Mouse (Mus musculus): ENCODE results near the gene Elavl1. TPM values are rescaled to one million over a fixed set of nuclear protein-coding genes. Genes with fewer than 3 reads are reported as not detected.
A peak's percentile ranks its signal among the peaks of the same experiment; 100 is the strongest.

Gene Elavl1
- total RNA-seq, 2 experiments from 2014 or later: 99.5 to 107 TPM

DNA sequence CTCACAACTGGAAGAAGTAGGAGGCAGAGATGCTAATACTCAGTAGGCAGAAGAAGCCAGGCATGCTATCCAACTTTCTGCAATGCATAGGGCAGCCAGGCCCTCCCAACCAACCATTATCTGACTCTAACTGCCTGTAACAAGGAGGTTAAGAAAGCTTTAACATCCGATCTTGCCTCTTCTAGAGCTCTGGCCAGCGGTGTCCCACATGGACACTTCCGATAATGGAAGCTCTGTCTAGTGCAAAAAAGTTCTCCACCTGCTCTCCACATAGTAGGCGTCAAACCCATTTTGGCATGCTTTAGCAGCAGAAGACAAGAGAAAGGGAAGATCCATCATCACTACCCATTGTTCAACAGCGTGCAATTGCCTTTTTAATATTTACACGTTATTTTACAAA, 1.3 kb downstream of the Elavl1 start:
- no peak for ATAC-seq (replicated peaks; ENCODE audit: poor library complexity, severe bottlenecking)

DNA sequence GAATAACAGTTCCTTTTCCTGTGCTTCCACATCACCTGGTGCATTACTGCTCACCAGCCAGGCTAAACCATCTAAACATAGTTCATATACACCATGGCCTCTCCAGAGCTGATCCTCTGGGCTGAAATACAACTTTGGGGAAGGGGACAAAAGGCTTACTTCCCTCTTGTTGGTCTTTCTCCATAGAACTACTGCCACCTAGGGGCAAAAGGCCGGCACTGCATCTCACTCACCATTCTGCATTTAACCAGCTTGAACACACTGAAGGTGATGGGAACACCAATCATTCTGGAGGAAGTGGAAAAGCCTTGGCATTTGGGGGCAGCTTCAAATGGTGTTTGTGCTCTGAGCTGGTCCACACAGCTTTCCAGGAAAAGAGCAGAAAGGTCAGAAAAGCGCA, 2.7 kb downstream of the Elavl1 start:
- peak; percentile 58 for ATAC-seq (replicated peaks; ENCODE audit: poor library complexity, severe bottlenecking)

DNA sequence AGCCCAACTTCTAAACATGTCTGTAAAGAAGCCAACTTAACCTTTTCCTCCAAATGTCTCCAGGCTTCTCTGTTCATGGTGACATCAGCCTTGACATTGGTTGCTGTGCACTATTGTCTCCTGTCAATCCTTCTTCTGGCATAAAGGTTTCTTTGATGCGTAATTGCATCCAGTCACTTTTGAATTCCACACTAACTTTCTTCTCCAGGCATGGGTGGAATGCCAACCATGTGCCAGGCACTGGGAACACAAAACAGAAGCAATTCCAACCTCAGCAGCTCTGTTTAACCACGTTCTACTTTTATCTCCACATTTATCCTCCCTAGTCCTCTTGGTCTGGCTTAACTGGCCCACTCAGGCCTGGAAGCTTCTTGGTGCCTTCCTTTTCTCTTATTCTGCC, 4.2 kb downstream of the Elavl1 start:
- ATAC-seq (replicated peaks; ENCODE audit: poor library complexity, severe bottlenecking): no peak

DNA sequence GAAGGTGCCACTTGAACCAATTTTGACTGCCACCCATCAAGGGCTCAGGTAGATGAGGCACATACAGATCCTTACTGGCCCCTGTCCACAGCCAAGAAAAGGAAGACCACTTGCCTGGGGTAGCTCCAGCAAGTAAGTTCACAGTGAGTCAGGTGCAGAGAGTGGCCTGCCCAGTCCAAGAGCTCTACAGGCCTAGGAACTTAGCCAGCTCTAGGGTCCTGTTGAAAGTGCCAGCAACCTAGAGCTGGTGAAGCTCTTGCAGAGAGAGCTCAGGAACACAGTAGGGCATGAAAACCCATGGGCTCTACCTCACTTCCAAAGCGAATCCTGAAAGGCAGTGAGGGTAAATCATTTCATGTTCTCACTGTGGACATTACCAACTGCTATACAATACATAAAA, 4.8 kb downstream of the Elavl1 start:
- ATAC-seq (replicated peaks; ENCODE audit: poor library complexity, severe bottlenecking): no peak

GRCm38 (mm10) chr8:4319573-4319872, 5.7 kb downstream of the Elavl1 start:
- no peak for ATAC-seq (replicated peaks; ENCODE audit: poor library complexity, severe bottlenecking)

- no peak for ATAC-seq (replicated peaks; ENCODE audit: poor library complexity, severe bottlenecking)
Measured at GRCm38 (mm10) chr8:4318796-4319572, 6.2 kb downstream of the Elavl1 start.

GRCm38 (mm10) chr8:4318124-4318523, 7.1 kb downstream of the Elavl1 start:
- ATAC-seq (replicated peaks; ENCODE audit: poor library complexity, severe bottlenecking): no peak

DNA sequence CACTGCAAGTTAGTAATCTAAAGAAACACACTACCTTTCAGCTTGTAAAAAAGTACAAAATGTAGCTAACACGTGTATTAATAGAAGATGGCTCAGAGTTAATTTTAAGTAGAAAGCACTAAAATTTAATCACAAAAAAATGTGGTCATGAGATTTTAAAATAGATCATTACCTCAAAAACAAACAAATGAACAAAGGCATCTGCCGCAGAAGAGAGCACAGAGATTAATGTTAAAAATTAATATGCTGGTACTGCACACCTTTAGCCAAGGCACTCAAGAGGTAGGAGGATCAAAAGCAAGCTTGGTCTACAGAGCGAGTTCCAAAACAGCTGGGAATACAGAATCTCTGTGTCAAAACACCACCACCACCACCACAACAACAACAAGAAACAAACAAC, 10.4 kb downstream of the Elavl1 start:
- no peak for ATAC-seq (replicated peaks; ENCODE audit: poor library complexity, severe bottlenecking)

GRCm38 (mm10) chr8:4313254-4314124, 11.7 kb downstream of the Elavl1 start:
- no peak for ATAC-seq (replicated peaks; ENCODE audit: poor library complexity, severe bottlenecking)

DNA sequence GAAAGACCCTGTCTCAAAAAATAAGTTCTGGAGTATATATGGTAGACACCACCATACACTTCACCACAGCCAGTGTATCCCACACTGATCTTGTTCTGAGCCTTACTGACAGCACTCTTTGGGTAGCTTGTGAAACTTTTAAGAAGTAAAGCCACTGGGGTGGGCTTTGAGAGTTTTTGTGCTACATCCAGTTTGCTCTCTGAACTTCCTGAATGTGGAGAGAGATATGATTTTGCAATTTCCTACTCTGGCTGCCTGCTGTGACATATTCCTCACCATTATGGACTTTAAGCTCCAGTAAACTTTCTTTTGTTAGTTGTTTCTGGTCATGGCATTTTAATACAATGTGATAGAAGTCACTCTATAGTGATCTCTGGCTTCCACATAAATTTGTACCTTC, 13.1 kb downstream of the Elavl1 start:
- peak; percentile 90 for ATAC-seq (replicated peaks; ENCODE audit: poor library complexity, severe bottlenecking)

GRCm38 (mm10) chr8:4305838-4306237, 19.4 kb downstream of the Elavl1 start:
- ATAC-seq (replicated peaks; ENCODE audit: poor library complexity, severe bottlenecking): no peak

GRCm38 (mm10) chr8:4304124-4304547, 21.1 kb downstream of the Elavl1 start:
- ATAC-seq (replicated peaks; ENCODE audit: poor library complexity, severe bottlenecking): no peak

- ATAC-seq (replicated peaks; ENCODE audit: poor library complexity, severe bottlenecking): no peak
Measured at GRCm38 (mm10) chr8:4297822-4298221, 27.4 kb downstream of the Elavl1 start.

DNA sequence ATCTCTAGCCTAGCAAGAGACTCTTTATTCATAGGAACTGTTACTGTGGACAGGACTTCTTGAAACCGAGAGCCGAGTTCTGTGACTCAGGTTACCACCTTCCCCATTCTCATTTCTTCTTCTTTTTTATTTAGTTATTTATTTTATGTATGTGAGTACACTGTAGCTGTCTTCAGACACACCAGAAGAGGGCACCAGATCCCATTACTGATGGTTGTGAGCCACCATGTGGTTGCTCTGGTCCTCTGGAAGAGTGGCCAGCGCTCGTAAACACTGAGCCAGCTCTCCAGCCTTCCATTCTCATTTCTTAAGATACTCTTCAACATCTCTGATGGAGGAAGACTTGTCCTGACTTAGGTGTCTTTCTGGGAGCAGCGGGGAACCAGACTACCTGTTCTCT, 32.5 kb downstream of the Elavl1 start:
- ATAC-seq (replicated peaks; ENCODE audit: poor library complexity, severe bottlenecking): no peak

GRCm38 (mm10) chr8:4276111-4276465, 49.1 kb downstream of the Elavl1 start:
- peak; percentile 31; the same call in 1 of the 2 replicates for ATAC-seq (replicated peaks; ENCODE audit: poor library complexity, severe bottlenecking)

DNA sequence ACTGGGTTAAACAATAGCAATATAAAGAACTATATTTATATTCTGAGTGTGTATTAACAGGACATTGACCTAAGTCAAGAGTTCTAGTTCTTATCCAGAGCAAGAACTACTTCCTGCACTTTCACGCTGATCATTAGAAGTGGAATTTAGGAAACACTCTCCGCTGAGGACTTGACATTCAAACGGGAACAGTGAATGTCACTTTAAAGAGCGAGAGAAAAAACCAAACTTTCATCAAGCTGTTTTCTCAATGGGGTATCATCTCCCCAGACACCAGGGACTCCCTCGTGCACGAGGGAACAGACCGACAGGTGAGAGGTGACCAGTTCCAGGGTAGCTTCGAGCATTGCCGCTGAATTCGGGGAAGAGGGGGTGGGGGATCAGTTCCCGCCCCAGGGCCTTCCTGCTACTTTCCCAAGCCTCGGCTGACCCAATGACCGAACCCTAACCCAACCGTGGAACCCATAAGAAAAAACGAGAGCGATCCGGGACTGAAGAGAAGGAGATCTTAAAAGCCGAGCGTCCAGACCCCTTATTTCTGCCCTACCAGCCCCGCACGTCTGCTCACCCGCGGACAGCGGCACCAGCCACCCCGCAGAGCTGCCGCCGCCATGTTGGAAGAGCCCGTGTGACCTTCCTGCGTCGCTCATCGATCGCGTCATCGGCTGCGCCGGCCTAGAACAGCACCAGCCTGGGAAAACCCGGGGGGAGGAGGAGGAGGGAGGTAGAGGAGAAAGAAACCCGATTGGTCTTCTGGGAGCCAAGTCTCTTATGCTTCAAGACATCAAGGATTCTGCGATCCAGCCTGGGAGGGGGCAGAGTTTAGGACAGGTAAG, 49.7 kb downstream of the Elavl1 start, which contains the start of gene Timm44:
Timm44 (minus strand) TSS at position 639 of the 836 bp plus-strand sequence.
- ATAC-seq (replicated peaks; ENCODE audit: poor library complexity, severe bottlenecking): peak; percentile 99

- ATAC-seq (replicated peaks; ENCODE audit: poor library complexity, severe bottlenecking): no peak
Measured at GRCm38 (mm10) chr8:4269609-4270008, 55.6 kb downstream of the Elavl1 start.

DNA sequence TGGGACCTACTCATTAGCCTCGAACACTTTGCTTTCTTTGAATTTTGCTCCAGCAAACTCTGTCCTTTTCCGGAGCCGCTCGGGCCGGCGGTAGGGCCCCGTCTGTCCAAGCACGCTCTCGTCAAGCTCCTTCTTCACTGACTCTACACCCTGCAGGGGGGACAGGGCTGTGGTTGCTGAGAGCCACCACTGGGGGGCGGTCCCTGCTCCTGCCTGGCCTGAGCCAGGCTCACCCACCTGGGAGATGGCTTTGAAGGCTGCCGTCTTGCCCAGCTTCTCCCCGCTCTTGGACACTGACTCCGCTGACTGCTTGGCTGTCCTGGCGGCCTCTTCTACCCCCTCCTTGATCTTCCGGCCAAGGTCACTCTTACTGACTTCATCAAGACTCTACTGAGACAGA, 57.6 kb downstream of the Elavl1 start:
- ATAC-seq (replicated peaks; ENCODE audit: poor library complexity, severe bottlenecking): peak; percentile 90

DNA sequence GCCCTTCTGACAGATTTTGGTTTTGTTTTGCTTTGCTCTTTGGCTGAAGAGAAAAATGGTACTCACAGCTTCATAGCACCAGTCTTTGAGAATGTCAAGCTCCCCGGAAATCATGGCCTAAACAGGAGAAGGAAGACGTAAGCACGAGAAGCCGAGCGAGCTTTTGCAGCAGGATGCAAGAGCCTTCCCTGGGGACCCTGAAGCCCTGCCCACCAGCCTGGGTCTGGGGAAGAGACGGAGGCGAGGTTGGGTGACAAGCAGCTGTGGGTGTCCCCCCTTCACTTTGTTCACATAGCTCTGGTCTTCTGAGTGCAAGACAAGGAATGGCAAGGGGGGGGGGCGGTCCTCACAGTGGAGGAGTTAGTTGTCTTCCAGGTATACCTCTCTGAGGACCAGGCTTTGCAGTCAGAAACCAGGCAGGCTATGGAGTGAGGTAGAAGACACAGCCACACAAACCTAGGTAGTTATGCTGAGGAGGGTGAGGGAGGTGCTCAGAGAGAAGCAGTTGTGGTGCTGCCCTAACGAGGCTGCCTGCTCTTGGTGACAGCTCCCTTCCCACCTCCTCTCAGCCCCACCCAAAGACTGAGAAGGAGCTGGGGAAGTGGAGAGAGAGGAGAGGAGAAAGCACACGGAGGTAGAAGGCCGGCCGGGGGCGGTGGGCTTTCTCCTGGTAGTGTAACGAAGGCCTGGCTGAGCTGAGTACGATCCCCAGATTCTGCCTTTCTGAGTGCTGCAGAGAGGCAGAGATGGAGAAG, 59.9 kb downstream of the Elavl1 start:
- ATAC-seq (replicated peaks; ENCODE audit: poor library complexity, severe bottlenecking): no peak

All from granulocyte monocyte progenitor cell, adult 5-6 weeks (primary cell).